ENCODE assay signal across 13 mouse cellular contexts in the genomic region with DNA sequence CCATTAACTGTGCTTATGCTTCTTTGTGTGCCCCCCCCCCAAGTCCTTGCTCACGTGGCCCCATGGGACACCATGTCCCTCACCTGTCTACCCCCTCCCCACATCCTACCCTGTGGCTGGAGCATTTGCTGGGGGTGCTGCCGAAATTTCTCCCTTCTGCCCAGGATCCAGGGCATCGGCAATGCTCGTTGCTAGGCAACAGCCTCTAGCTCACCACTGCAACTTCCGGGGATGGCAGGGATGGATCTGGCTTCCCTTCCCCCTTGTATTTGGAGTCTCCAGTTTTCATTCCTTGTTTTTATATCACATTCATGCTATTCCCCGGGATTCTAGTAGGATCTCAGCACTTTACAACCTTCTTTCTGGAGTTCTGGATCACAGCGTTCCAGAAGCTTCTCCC. TPM values are rescaled to one million over a fixed set of nuclear protein-coding genes. Genes with fewer than 3 reads are reported as not detected.
A peak's percentile ranks its signal among the peaks of the same experiment; 100 is the strongest.
DNase-seq lines count a peak whose midpoint lies in the region; ATAC-seq and TF ChIP-seq lines count a peak whose summit lies in the region.
"Had no signal": no experiment of that assay in that cellular context is flagged by ENCODE, and none has a peak within 500 bp of the region (broad histone marks: within the 10 kb centered on the region; RNA-seq: fewer than 3 reads in every experiment).

No protein-coding gene starts in this region.

- H3K27me3 ChIP-seq in forebrain, postnatal 0 days (ENCODE audit: insufficient read depth, low read length): peaks cover 13% of the 10 kb centered on the region
- peaks cover 29% of the 10 kb centered on the region for H3K27me3 ChIP-seq in midbrain, embryonic 11.5 days (ENCODE audit: control insufficient read depth, insufficient read depth, low read length)

- peaks cover 22% of the 10 kb centered on the region for H3K36me3 ChIP-seq in forebrain, postnatal 0 days (ENCODE audit: insufficient read depth)
- H3K36me3 ChIP-seq in midbrain, embryonic 11.5 days (ENCODE audit: control insufficient read depth, insufficient read depth, low read length): peaks cover 2% of the 10 kb centered on the region; the same call in 1 of the 2 replicates

- H3K4me3 ChIP-seq in forebrain, postnatal 0 days (ENCODE audit: low read depth, low read length): peak overlapping the region; percentile 29
- no peak overlapping the region for H3K4me3 ChIP-seq in midbrain, embryonic 11.5 days (ENCODE audit: low read depth, low read length)
- no peak overlapping the region for H3K4me3 ChIP-seq in lung, adult 2 months (replicated peaks; ENCODE audit: extremely low read depth, low read depth, low read length)
- H3K4me3 ChIP-seq: liver, embryonic 12.5 days had no signal

- 18% methylated on average over 7 of the region's 7 CpGs for WGBS in forebrain, postnatal 0 days
- 17% methylated on average over 7 of the region's 7 CpGs for WGBS in midbrain, embryonic 11.5 days
- WGBS in lung, adult 2 months: 35% methylated on average over 7 of the region's 7 CpGs

- H3K9me3 ChIP-seq in forebrain, postnatal 0 days (ENCODE audit: low read length): no peaks in the 10 kb centered on the region
- H3K9me3 ChIP-seq in midbrain, embryonic 11.5 days (ENCODE audit: control insufficient read depth, low read length): no peaks in the 10 kb centered on the region
- H3K9me3 ChIP-seq: liver, embryonic 12.5 days had no signal

- H3K9ac ChIP-seq in forebrain, postnatal 0 days: peak overlapping the region; percentile 45
- no peak overlapping the region for H3K9ac ChIP-seq in midbrain, embryonic 11.5 days (ENCODE audit: low read length)
- H3K9ac ChIP-seq: liver, embryonic 12.5 days had no signal

- no peak for TF ChIP-seq CTCF in forebrain, postnatal 0 days (IDR thresholded peaks at IDR 0.05; ENCODE audit: low read depth)
- TF ChIP-seq CTCF in lung, adult 2 months (IDR thresholded peaks at IDR 0.05; ENCODE audit: insufficient read depth, low read length): no peak

- ATAC-seq in forebrain, postnatal 0 days: peak; percentile 80
- ATAC-seq in midbrain, embryonic 11.5 days (ENCODE audit: low FRiP score): no peak
- ATAC-seq: liver, embryonic 12.5 days had no signal

- DNase-seq in layer of hippocampus, adult 18-20 months (ENCODE audit: low spot score in 2 of 2): peak; percentile 73 to 83
- no peak for DNase-seq in layer of hippocampus, postnatal 10 days (ENCODE audit: low spot score in 2 of 2)
- peak; percentile 83 for DNase-seq in forebrain, postnatal 0 days
- no peak for DNase-seq in midbrain, embryonic 11.5 days (ENCODE audit: low spot score, missing footprints)
- DNase-seq in right cerebral cortex, adult 2 months (ENCODE audit: low spot score in 2 of 2): peak; percentile 66 to 73
- DNase-seq in adrenal gland, postnatal 36 days: no peak
- no peak for DNase-seq in lung, adult 2 months
- no peak for DNase-seq in testis, postnatal 14 days (ENCODE audit: low spot score)
- DNase-seq: cerebellum, postnatal 14 days; kidney, postnatal 4 days; lung, postnatal 4 days had no signal

- peak overlapping the region; percentile 48 for H3K4me2 ChIP-seq in forebrain, postnatal 0 days (ENCODE audit: low read depth)
- peak overlapping the region; percentile 13; the same call in 1 of the 2 replicates for H3K4me2 ChIP-seq in midbrain, embryonic 11.5 days
- H3K4me2 ChIP-seq: liver, embryonic 12.5 days had no signal

- TF ChIP-seq POLR2A in lung, adult 2 months (IDR thresholded peaks at IDR 0.05; ENCODE audit: borderline replicate concordance, extremely low read depth, low read depth, low read length): no peak

- H3K4me1 ChIP-seq in forebrain, postnatal 0 days (ENCODE audit: insufficient read depth): peaks cover 18% of the 10 kb centered on the region; the same call in 1 of the 2 replicates
- H3K4me1 ChIP-seq in midbrain, embryonic 11.5 days (ENCODE audit: control insufficient read depth, insufficient read depth, low read length): peaks cover 18% of the 10 kb centered on the region
- H3K4me1 ChIP-seq in lung, adult 2 months (ENCODE audit: control insufficient read depth, insufficient read depth, low read length): no peaks in the 10 kb centered on the region; the same call in 1 of the 2 replicates

- peak overlapping the region; percentile 73 for H3K27ac ChIP-seq in forebrain, postnatal 0 days (ENCODE audit: low read depth, low read length)
- no peak overlapping the region for H3K27ac ChIP-seq in midbrain, embryonic 11.5 days (ENCODE audit: low read depth, low read length)
- H3K27ac ChIP-seq: liver, embryonic 12.5 days had no signal

RNA-seq across cellular contexts. Expression of a gene that starts 2.0 kb away (rescaled TPM):
- total RNA-seq in layer of hippocampus, adult 18-20 months (2021): 10 to 100 TPM; 43.9 to 47.5 TPM
- total RNA-seq in layer of hippocampus, postnatal 10 days (2021): 10 to 100 TPM; 49.9 to 59.2 TPM
- total RNA-seq in forebrain, postnatal 0 days (2014; rRNA removed): 13.4 and 26.7 TPM in 2 replicates
- 8.3 and 11.7 TPM in 2 replicates for polyA plus RNA-seq in forebrain, postnatal 0 days (2015; fragmentation: Nextera tagmentation; extraction: Ambion mirVana)
- 2.9 and 5.8 TPM in 2 replicates for polyA plus RNA-seq in midbrain, embryonic 11.5 days (2014; fragmentation: Nextera tagmentation; extraction: Ambion mirVana)
- 10 to 100 TPM; 77.8 to 94.6 TPM for total RNA-seq in adrenal gland, postnatal 36 days (2021)
- 496 and 612 TPM in 2 replicates for polyA plus RNA-seq in lung, adult 2 months (2012; rRNA removed)

RNA-seq across cellular contexts. Expression of a gene that starts 16.3 kb away (rescaled TPM):
- total RNA-seq in layer of hippocampus, adult 18-20 months (2021): 10 to 100 TPM; 25.8 to 28.2 TPM
- 10 to 100 TPM; 24.9 to 29.9 TPM for total RNA-seq in layer of hippocampus, postnatal 10 days (2021)
- 30.2 and 35.6 TPM in 2 replicates for total RNA-seq in forebrain, postnatal 0 days (2014; rRNA removed)
- polyA plus RNA-seq in forebrain, postnatal 0 days (2015; fragmentation: Nextera tagmentation; extraction: Ambion mirVana): 31.8 and 33.1 TPM in 2 replicates
- polyA plus RNA-seq in midbrain, embryonic 11.5 days (2014; fragmentation: Nextera tagmentation; extraction: Ambion mirVana): 45.9 and 50.7 TPM in 2 replicates
- total RNA-seq in adrenal gland, postnatal 36 days (2021): 10 to 100 TPM; 22.3 TPM
- polyA plus RNA-seq in lung, adult 2 months (2012; rRNA removed): 76.4 and 85.1 TPM in 2 replicates

RNA-seq across cellular contexts. Expression of a gene that starts 17.7 kb away (rescaled TPM):
- not detected for total RNA-seq in layer of hippocampus, adult 18-20 months (2021)
- not detected for total RNA-seq in layer of hippocampus, postnatal 10 days (2021)
- total RNA-seq in forebrain, postnatal 0 days (2014; rRNA removed): not detected in 2 replicates
- polyA plus RNA-seq in forebrain, postnatal 0 days (2015; fragmentation: Nextera tagmentation; extraction: Ambion mirVana): not detected in 2 replicates
- polyA plus RNA-seq in midbrain, embryonic 11.5 days (2014; fragmentation: Nextera tagmentation; extraction: Ambion mirVana): not detected in 2 replicates
- total RNA-seq in adrenal gland, postnatal 36 days (2021): 1 to 10 TPM in 1 of 2 experiments, not detected in 1; 6.1 TPM
- polyA plus RNA-seq in lung, adult 2 months (2012; rRNA removed): not detected in 2 replicates
- polyA plus RNA-seq: gonadal fat pad, adult 2 months; liver, embryonic 12.5 days had no signal

Comparison
In these comparisons a context has a peak if more than half of its experiments do, and no peak if none do; other contexts are left out.
1. DNase-seq: peak in layer of hippocampus, adult 18-20 months (2 of 2), forebrain, postnatal 0 days (single experiment) and right cerebral cortex, adult 2 months (2 of 2); none in layer of hippocampus, postnatal 10 days (0 of 2), midbrain, embryonic 11.5 days (single experiment), adrenal gland, postnatal 36 days (0 of 2), lung, adult 2 months (single experiment) and testis, postnatal 14 days (single experiment).